In the genomic region with DNA sequence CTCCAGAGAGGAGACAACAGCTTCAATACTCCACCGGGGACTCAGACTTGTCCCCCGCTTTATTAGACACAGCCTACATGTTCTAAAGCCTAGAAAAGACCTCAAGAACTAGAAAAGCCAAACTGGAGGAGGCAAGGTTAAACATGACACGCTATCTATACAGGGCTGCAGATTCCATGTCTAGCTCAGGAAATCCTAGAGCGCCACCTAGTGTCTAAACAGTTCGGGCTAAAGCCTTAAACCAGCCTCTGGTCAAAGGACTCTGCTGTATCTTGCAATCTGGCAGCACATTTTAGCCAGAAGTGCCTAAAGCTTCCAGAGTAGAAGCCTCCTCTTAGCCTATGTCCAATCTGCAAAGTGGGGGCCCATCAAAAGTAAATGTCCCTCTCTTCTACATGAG, we compare ENCODE assay signal across 9 mouse cellular contexts. TPM values are rescaled to one million over a fixed set of nuclear protein-coding genes. Genes with fewer than 3 reads are reported as not detected.
DNase-seq lines count a peak whose midpoint lies in the region; ATAC-seq and TF ChIP-seq lines count a peak whose summit lies in the region.
"Had no signal": no experiment of that assay in that cellular context is flagged by ENCODE, and none has a peak within 500 bp of the region (broad histone marks: within the 10 kb centered on the region; RNA-seq: fewer than 3 reads in every experiment).

No protein-coding gene starts in this region.

- in situ Hi-C loops in CH12.LX (cut with MboI; ENCODE audit: low pct_ligation_motif_present, low pct_unique_long_range_greater_than_20kb, low sequenced_read_pairs): loop anchor here (5.0 kb wide), 1 partner anchor 199 kb away; no protein-coding TSS in a partner anchor

- H3K27ac ChIP-seq in CH12.LX (ENCODE audit: insufficient read depth, low read depth): no peak overlapping the region
- H3K27ac ChIP-seq in heart, postnatal 0 days (ENCODE audit: low read depth): no peak overlapping the region
- no peak overlapping the region for H3K27ac ChIP-seq in liver, embryonic 14.5 days
- no peak overlapping the region for H3K27ac ChIP-seq in neural tube, embryonic 11.5 days (ENCODE audit: low read depth, low read length)
- H3K27ac ChIP-seq in testis, adult 2 months (ENCODE audit: control insufficient read depth, insufficient read depth, low read depth, low read length): no peak overlapping the region
- H3K27ac ChIP-seq: heart, embryonic 13.5 days had no signal

- TF ChIP-seq POLR2A in CH12.LX (IDR thresholded peaks at IDR 0.05; ENCODE audit: low read depth, low read length): no peak
- no peak for TF ChIP-seq POLR2A in testis, adult 2 months (IDR thresholded peaks at IDR 0.05; ENCODE audit: control insufficient read depth, low read depth, low read length)

- no peak overlapping the region; the same call in 1 of the 2 replicates for H3K4me2 ChIP-seq in CH12.LX (ENCODE audit: insufficient read depth, low read depth, poor library complexity, severe bottlenecking)
- H3K4me2 ChIP-seq in heart, postnatal 0 days (ENCODE audit: low read depth, low read length): no peak overlapping the region
- H3K4me2 ChIP-seq in liver, embryonic 14.5 days (ENCODE audit: low read depth): no peak overlapping the region
- no peak overlapping the region for H3K4me2 ChIP-seq in neural tube, embryonic 11.5 days (ENCODE audit: low read depth)
- H3K4me2 ChIP-seq: heart, embryonic 13.5 days had no signal

- ATAC-seq in erythroblast, adult 5-6 weeks (replicated peaks; ENCODE audit: low FRiP score, poor library complexity, severe bottlenecking): peak; percentile 80; the same call in 1 of the 2 replicates
- peak; percentile 72; the same call in 1 of the 2 replicates for ATAC-seq in heart, postnatal 0 days (ENCODE audit: insufficient read depth, low read depth)
- no peak for ATAC-seq in liver, embryonic 14.5 days (ENCODE audit: insufficient read depth)
- no peak for ATAC-seq in neural tube, embryonic 11.5 days (ENCODE audit: insufficient read depth, low FRiP score, low TSS enrichment)

- H3K4me3 ChIP-seq in CH12.LX (replicated peaks in 1 of 3; ENCODE audit: low read depth in 2 of 3, low read length in 2 of 3, poor library complexity in 1 of 3): no peak overlapping the region
- H3K4me3 ChIP-seq in heart, postnatal 0 days (ENCODE audit: low read depth, low read length): no peak overlapping the region
- no peak overlapping the region for H3K4me3 ChIP-seq in liver, embryonic 14.5 days (ENCODE audit: insufficient read depth in 1 of 2, low read depth in 2 of 2, low read length in 2 of 2)
- no peak overlapping the region for H3K4me3 ChIP-seq in neural tube, embryonic 11.5 days (ENCODE audit: low read depth, low read length)
- H3K4me3 ChIP-seq in testis, adult 2 months (ENCODE audit: control insufficient read depth, low read depth, low read length): no peak overlapping the region
- H3K4me3 ChIP-seq: heart, embryonic 13.5 days had no signal

- 5% methylated on average over 5 of the region's 5 CpGs for WGBS in heart, postnatal 0 days
- WGBS in liver, embryonic 14.5 days (ENCODE audit: insufficient replicate concordance): 8% methylated on average over 5 of the region's 5 CpGs
- 8% methylated on average over 5 of the region's 5 CpGs for WGBS in neural tube, embryonic 11.5 days

- H3K27me3 ChIP-seq in CH12.LX (replicated peaks): no peaks in the 10 kb centered on the region
- H3K27me3 ChIP-seq in heart, postnatal 0 days (ENCODE audit: control insufficient read depth, insufficient read depth, low read length): no peaks in the 10 kb centered on the region
- no peaks in the 10 kb centered on the region for H3K27me3 ChIP-seq in liver, embryonic 14.5 days (ENCODE audit: control insufficient read depth, insufficient read depth, low read length)
- no peaks in the 10 kb centered on the region for H3K27me3 ChIP-seq in neural tube, embryonic 11.5 days (ENCODE audit: control insufficient read depth, insufficient read depth, low read length)
- no peaks in the 10 kb centered on the region for H3K27me3 ChIP-seq in testis, adult 2 months (ENCODE audit: control insufficient read depth, insufficient read depth, low read length)
- H3K27me3 ChIP-seq: heart, embryonic 13.5 days had no signal

- no peak overlapping the region for H3K9ac ChIP-seq in CH12.LX (ENCODE audit: insufficient read depth, low read depth)
- H3K9ac ChIP-seq in heart, postnatal 0 days (replicated peaks; ENCODE audit: low read depth, low read length): no peak overlapping the region
- no peak overlapping the region for H3K9ac ChIP-seq in liver, embryonic 14.5 days (replicated peaks)
- no peak overlapping the region for H3K9ac ChIP-seq in neural tube, embryonic 11.5 days (ENCODE audit: low read length)
- H3K9ac ChIP-seq: heart, embryonic 13.5 days had no signal

- peak; percentile 96 for TF ChIP-seq RAD21 in CH12.LX (IDR thresholded peaks at IDR 0.05; ENCODE audit: low read depth, low read length)

- TF ChIP-seq CTCF in CH12.LX (conservative IDR thresholded peaks at IDR 0.05 in 1 of 2, IDR thresholded peaks at IDR 0.05 in 1 of 2; ENCODE audit: low read depth in 2 of 2, low read length in 2 of 2): peak; percentile 75 to 94
- peak; percentile 92 for TF ChIP-seq CTCF in heart, postnatal 0 days (IDR thresholded peaks at IDR 0.05; ENCODE audit: low read depth)
- TF ChIP-seq CTCF in liver, embryonic 14.5 days (IDR thresholded peaks at IDR 0.05; ENCODE audit: low read depth): peak; percentile 80
- TF ChIP-seq CTCF in testis, adult 2 months (IDR thresholded peaks at IDR 0.05; ENCODE audit: control insufficient read depth, insufficient read depth, insufficient replicate concordance, low read depth, low read length): peak; percentile 49; the same call in 1 of the 2 replicates

- peaks cover 0 to 18% of the 10 kb centered on the region in 2 experiments; a peak in 2 of 4 replicates for H3K4me1 ChIP-seq in CH12.LX (ENCODE audit: control insufficient read depth in 1 of 2, insufficient read depth in 2 of 2)
- no peaks in the 10 kb centered on the region for H3K4me1 ChIP-seq in heart, postnatal 0 days (ENCODE audit: control insufficient read depth, insufficient read depth)
- H3K4me1 ChIP-seq in liver, embryonic 14.5 days (replicated peaks; ENCODE audit: control insufficient read depth in 2 of 2, insufficient read depth in 2 of 2, low read length in 1 of 2): no peaks in the 10 kb centered on the region
- H3K4me1 ChIP-seq in neural tube, embryonic 11.5 days (ENCODE audit: control insufficient read depth, insufficient read depth, low read length): no peaks in the 10 kb centered on the region
- H3K4me1 ChIP-seq in testis, adult 2 months (ENCODE audit: control insufficient read depth, insufficient read depth, low read length): no peaks in the 10 kb centered on the region

- H3K9me3 ChIP-seq in CH12.LX (replicated peaks; ENCODE audit: low read length): no peaks in the 10 kb centered on the region
- no peaks in the 10 kb centered on the region for H3K9me3 ChIP-seq in heart, postnatal 0 days (replicated peaks; ENCODE audit: control insufficient read depth, low read length)
- no peaks in the 10 kb centered on the region for H3K9me3 ChIP-seq in liver, embryonic 14.5 days (ENCODE audit: control insufficient read depth, low read length)
- no peaks in the 10 kb centered on the region for H3K9me3 ChIP-seq in neural tube, embryonic 11.5 days (ENCODE audit: control insufficient read depth, low read length)
- H3K9me3 ChIP-seq: heart, embryonic 13.5 days had no signal

- DNase-seq in CH12.LX (ENCODE audit: extremely low read depth): peak; percentile 81
- DNase-seq in brain, adult 2 months (ENCODE audit: low read depth, low spot score): peak; percentile 94
- peak; percentile 83 for DNase-seq in heart, postnatal 0 days (ENCODE audit: low spot score)
- peak; percentile 73 to 82 for DNase-seq in kidney, postnatal 25 days
- peak; percentile 31 to 40 (median 39) for DNase-seq in liver, embryonic 14.5 days (ENCODE audit: low read depth in 3 of 3, low spot score in 3 of 3)
- DNase-seq in neural tube, embryonic 11.5 days (ENCODE audit: low spot score): peak; percentile 77

- TF ChIP-seq EP300 in CH12.LX (IDR thresholded peaks at IDR 0.05; ENCODE audit: low read length): no peak
- no peak for TF ChIP-seq EP300 in heart, postnatal 0 days (IDR thresholded peaks at IDR 0.05; ENCODE audit: low read depth)
- no peak for TF ChIP-seq EP300 in liver, embryonic 14.5 days (IDR thresholded peaks at IDR 0.05; ENCODE audit: low read depth)

- dilution Hi-C loops in CH12.LX (cut with MboI; ENCODE audit: extremely low pct_ligation_motif_present, extremely low pct_unique_long_range_greater_than_20kb, low sequenced_read_pairs): no loop called here

- H3K36me3 ChIP-seq in CH12.LX (replicated peaks in 1 of 2; ENCODE audit: control insufficient read depth in 1 of 2, insufficient read depth in 1 of 2, low read length in 1 of 2): no peaks in the 10 kb centered on the region
- H3K36me3 ChIP-seq in heart, postnatal 0 days (replicated peaks; ENCODE audit: control insufficient read depth, insufficient read depth, low read length): no peaks in the 10 kb centered on the region
- H3K36me3 ChIP-seq in liver, embryonic 14.5 days (replicated peaks; ENCODE audit: control insufficient read depth, insufficient read depth, low read depth): no peaks in the 10 kb centered on the region
- no peaks in the 10 kb centered on the region for H3K36me3 ChIP-seq in neural tube, embryonic 11.5 days (ENCODE audit: control insufficient read depth, insufficient read depth, low read length)
- no peaks in the 10 kb centered on the region for H3K36me3 ChIP-seq in testis, adult 2 months (ENCODE audit: control insufficient read depth, insufficient read depth, low read length)
- H3K36me3 ChIP-seq: heart, embryonic 13.5 days had no signal

- H3K79me2 ChIP-seq in CH12.LX (replicated peaks; ENCODE audit: control insufficient read depth, extremely low read depth, insufficient read depth, poor library complexity, severe bottlenecking): no peaks in the 10 kb centered on the region

RNA-seq across cellular contexts. Expression of gene Nrg4, which starts 15.1 kb away (rescaled TPM):
- 0.81 and 1.5 TPM in 2 replicates for total RNA-seq in CH12.LX (2012; rRNA removed)
- 1.2 and 1.6 TPM in 2 replicates for total RNA-seq in CH12.LX (2014; rRNA removed)
- polyA plus RNA-seq in CH12.LX (2012; ENCODE audit: insufficient read length, low read depth): 1.7 and 1.8 TPM in 2 replicates
- total RNA-seq in erythroblast, adult 5-6 weeks (2015; ENCODE audit: low replicate concordance): 2.1 TPM in 2 replicates
- 1.7 and 2.4 TPM in 2 replicates for total RNA-seq in erythroblast, adult 5-6 weeks (2017; ENCODE audit: low replicate concordance)
- 0.43 TPM in 1 of 2 replicates, not detected in the other for total RNA-seq in heart, postnatal 0 days (2014; rRNA removed; ENCODE audit: low replicate concordance)
- polyA plus RNA-seq in heart, postnatal 0 days (2015; fragmentation: Nextera tagmentation; extraction: Ambion mirVana): 1.2 and 1.3 TPM in 2 replicates
- polyA plus RNA-seq in liver, embryonic 14.5 days (2012; rRNA removed): 0.34 and 0.39 TPM in 2 replicates
- 0.52 and 1.1 TPM in 2 replicates for polyA plus RNA-seq in liver, embryonic 14.5 days (2014; fragmentation: Nextera tagmentation; extraction: Ambion mirVana)
- polyA plus RNA-seq in neural tube, embryonic 11.5 days (2014; fragmentation: Nextera tagmentation; extraction: Ambion mirVana): 1.1 and 1.6 TPM in 2 replicates
- polyA plus RNA-seq in testis, adult 2 months (2012; rRNA removed): 0.70 and 0.85 TPM in 2 replicates

RNA-seq across cellular contexts. Expression of gene Tmem266, which starts 15.2 kb away (rescaled TPM):
- total RNA-seq in CH12.LX (2012; rRNA removed): not detected in 2 replicates
- total RNA-seq in CH12.LX (2014; rRNA removed): not detected in 2 replicates
- polyA plus RNA-seq in CH12.LX (2012; ENCODE audit: insufficient read length, low read depth): not detected in 2 replicates
- total RNA-seq in erythroblast, adult 5-6 weeks (2015; ENCODE audit: low replicate concordance): not detected in 2 replicates
- not detected in 2 replicates for total RNA-seq in erythroblast, adult 5-6 weeks (2017; ENCODE audit: low replicate concordance)
- 2.1 TPM in 1 of 2 replicates, not detected in the other for total RNA-seq in heart, postnatal 0 days (2014; rRNA removed; ENCODE audit: low replicate concordance)
- 0.11 and 0.15 TPM in 2 replicates for polyA plus RNA-seq in heart, postnatal 0 days (2015; fragmentation: Nextera tagmentation; extraction: Ambion mirVana)
- not detected in 2 replicates for polyA plus RNA-seq in liver, embryonic 14.5 days (2012; rRNA removed)
- not detected in 2 replicates for polyA plus RNA-seq in liver, embryonic 14.5 days (2014; fragmentation: Nextera tagmentation; extraction: Ambion mirVana)
- polyA plus RNA-seq in neural tube, embryonic 11.5 days (2014; fragmentation: Nextera tagmentation; extraction: Ambion mirVana): 0.62 and 0.89 TPM in 2 replicates
- polyA plus RNA-seq in testis, adult 2 months (2012; rRNA removed): 0.54 and 0.69 TPM in 2 replicates

Comparison
In these comparisons a context has a peak if more than half of its experiments do, and no peak if none do; other contexts are left out.
1. DNase-seq: peak in every context shown above with its lines; median percentile 94 in brain, adult 2 months; 83 in heart, postnatal 0 days; 81 in CH12.LX; 78 in kidney, postnatal 25 days; 77 in neural tube, embryonic 11.5 days; 39 in liver, embryonic 14.5 days.
2. ATAC-seq: peak in erythroblast, adult 5-6 weeks (single experiment) and heart, postnatal 0 days (single experiment); none in liver, embryonic 14.5 days (single experiment) and neural tube, embryonic 11.5 days (single experiment).
3. Peak in every context shown above with its lines, with median percentiles within 50 percentile points of each other: CTCF ChIP-seq.